Comparison of ENCODE assay signal across 8 mouse cellular contexts in genomic region chrX:13294505-13295228, GRCm38 (mm10). TPM values are rescaled to one million over a fixed set of nuclear protein-coding genes. Genes with fewer than 3 reads are reported as not detected.
DNase-seq lines count a peak whose midpoint lies in the region; ATAC-seq lines count a peak whose summit lies in the region.
"Had no signal": no experiment of that assay in that cellular context is flagged by ENCODE, and none has a peak within 500 bp of the region (broad histone marks: within the 10 kb centered on the region; RNA-seq: fewer than 3 reads in every experiment).

No protein-coding gene starts in this region.

- H3K9ac ChIP-seq in neural tube, embryonic 12.5 days: no peak overlapping the region
- H3K9ac ChIP-seq in intestine, embryonic 14.5 days (ENCODE audit: low read length): no peak overlapping the region

- ATAC-seq in neural tube, embryonic 12.5 days (ENCODE audit: low FRiP score, low read depth): peak; percentile 31; the same call in 1 of the 2 replicates
- peak; percentile 45; the same call in 1 of the 2 replicates for ATAC-seq in common myeloid progenitor, adult 5-6 weeks (replicated peaks; ENCODE audit: low read depth, poor library complexity, severe bottlenecking)
- ATAC-seq in intestine, embryonic 14.5 days (replicated peaks; ENCODE audit: low FRiP score, low TSS enrichment, low read depth): peak; percentile 59
- no peak for ATAC-seq in CD4-positive, CD25-positive, alpha-beta regulatory T cell, adult 4 months

- no peaks in the 10 kb centered on the region for H3K27me3 ChIP-seq in neural tube, embryonic 12.5 days (replicated peaks)
- no peaks in the 10 kb centered on the region for H3K27me3 ChIP-seq in intestine, embryonic 14.5 days (replicated peaks; ENCODE audit: control insufficient read depth, insufficient read depth, low read length)

- H3K9me3 ChIP-seq in neural tube, embryonic 12.5 days: no peaks in the 10 kb centered on the region
- no peaks in the 10 kb centered on the region for H3K9me3 ChIP-seq in intestine, embryonic 14.5 days (ENCODE audit: control insufficient read depth, low read length)

- DNase-seq in neural tube, embryonic 10.5 days (ENCODE audit: extremely low spot score, low spot score): no peak
- no peak for DNase-seq in intestine, embryonic 14.5 days (ENCODE audit: low spot score)
- DNase-seq in yolk sac, embryonic 10.5 days (ENCODE audit: low spot score): peak; percentile 29
- no peak for DNase-seq in frontal cortex, postnatal 36 days (ENCODE audit: low spot score in 2 of 2)
- DNase-seq: left cerebral cortex, postnatal 4 days had no signal

- H3K36me3 ChIP-seq in neural tube, embryonic 12.5 days: peaks cover 24% of the 10 kb centered on the region
- H3K36me3 ChIP-seq in intestine, embryonic 14.5 days (ENCODE audit: control insufficient read depth, insufficient read depth, low read length): peaks cover 28% of the 10 kb centered on the region

- H3K4me1 ChIP-seq in neural tube, embryonic 12.5 days: no peaks in the 10 kb centered on the region
- H3K4me1 ChIP-seq in intestine, embryonic 14.5 days (replicated peaks; ENCODE audit: control insufficient read depth, insufficient read depth, low read length): no peaks in the 10 kb centered on the region

- H3K27ac ChIP-seq in neural tube, embryonic 12.5 days: no peak overlapping the region
- no peak overlapping the region for H3K27ac ChIP-seq in intestine, embryonic 14.5 days (ENCODE audit: low read depth)

- H3K4me3 ChIP-seq in neural tube, embryonic 12.5 days: no peak overlapping the region
- no peak overlapping the region for H3K4me3 ChIP-seq in intestine, embryonic 14.5 days (ENCODE audit: low read depth, low read length)

- 54% methylated on average over 6 of the region's 6 CpGs for WGBS in neural tube, embryonic 12.5 days
- 47% methylated on average over 6 of the region's 6 CpGs for WGBS in intestine, embryonic 14.5 days

- H3K4me2 ChIP-seq in neural tube, embryonic 12.5 days (replicated peaks): no peak overlapping the region
- no peak overlapping the region for H3K4me2 ChIP-seq in intestine, embryonic 14.5 days (ENCODE audit: low read length)

RNA-seq across cellular contexts. Expression of gene Ddx3x, which starts 13.9 kb away (rescaled TPM):
- polyA plus RNA-seq in neural tube, embryonic 12.5 days (2016; fragmentation: Nextera tagmentation; extraction: Ambion mirVana): 148 and 162 TPM in 2 replicates
- 557 and 585 TPM in 2 replicates for total RNA-seq in common myeloid progenitor, adult 5-6 weeks (2017)
- polyA plus RNA-seq in intestine, embryonic 14.5 days (2014; fragmentation: Nextera tagmentation; extraction: Ambion mirVana): 140 and 170 TPM in 2 replicates
- polyA plus RNA-seq in CD4-positive, CD25-positive, alpha-beta regulatory T cell, adult 4 months (2017; shearing (Covaris generic)): 10 to 100 TPM; 34.7 to 48.4 TPM
